Mouse (Mus musculus): ENCODE data around the gene Bex1. TPM values are rescaled to one million over a fixed set of nuclear protein-coding genes. Genes with fewer than 3 reads are reported as not detected.

Bex1 gene
- polyA plus RNA-seq, 1 experiment from 2014 or later = 16.7 TPM

GRCm38 (mm10) chrX:136244574-136245229, 29.4 kb upstream of the Bex1 start, which contains the start of gene Tceal9:
Gene Tceal9 (plus strand): TSS chrX:136245079.
- H3K4me2 ChIP-seq (replicated peaks; ENCODE audit: low read depth, low read length) = peak within 1 kb of the TSS; percentile 54
- H3K36me3 ChIP-seq (ENCODE audit: insufficient read depth, low read length) = no peaks in the 10 kb centered on the region
- H3K27me3 ChIP-seq (replicated peaks; ENCODE audit: insufficient read depth, low read length) = no peaks in the 10 kb centered on the region
- ATAC-seq (peak; percentile 83), DNase-seq (ENCODE audit: low spot score) (peak; percentile 93)
- H3K9me3 ChIP-seq (ENCODE audit: low read length) = no peaks in the 10 kb centered on the region
- no peaks in the 10 kb centered on the region for H3K4me1 ChIP-seq (ENCODE audit: insufficient read depth, low read depth, low read length)
- H3K4me3 ChIP-seq (ENCODE audit: low read depth, low read length) = peak within 1 kb of the TSS; percentile 44
- 20% methylated on average over 20 of the region's 20 CpGs for WGBS
- H3K27ac ChIP-seq (ENCODE audit: low read length) = peak within 1 kb of the TSS; percentile 76
- TF ChIP-seq CTCF (IDR thresholded peaks at IDR 0.05) = no peak
- TF ChIP-seq EP300 (IDR thresholded peaks at IDR 0.05) = 0 out of 2 replicates have a peak, but pooled peaks have one; percentile 26
- peak within 1 kb of the TSS; percentile 32 for H3K9ac ChIP-seq (replicated peaks; ENCODE audit: low read depth)

DNA sequence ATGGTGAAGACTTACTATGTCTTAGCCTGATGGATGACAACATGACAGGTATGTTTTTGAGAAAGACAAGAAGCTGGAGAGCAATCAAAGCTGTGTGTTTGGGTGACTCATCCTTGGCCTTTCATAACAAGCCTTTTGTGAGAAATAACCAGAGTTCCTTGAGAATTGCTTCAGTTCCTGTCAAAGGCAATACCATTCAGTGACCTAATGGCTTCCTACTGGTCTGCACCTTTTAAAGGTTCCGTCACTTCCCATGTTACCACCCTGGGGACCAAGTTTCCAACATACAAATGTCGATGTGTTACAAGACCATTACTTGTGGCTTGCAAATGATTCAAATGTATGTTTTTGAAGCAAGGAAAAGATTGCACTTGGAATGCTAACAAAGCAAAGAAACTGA, 27.9 kb upstream of the Bex1 start:
- TF ChIP-seq EP300 (IDR thresholded peaks at IDR 0.05) (no peak), CTCF (IDR thresholded peaks at IDR 0.05) (no peak)
- no peaks in the 10 kb centered on the region for H3K9me3 ChIP-seq (ENCODE audit: low read length)
- H3K27ac ChIP-seq (ENCODE audit: low read length) = no peak overlapping the region
- no peaks in the 10 kb centered on the region for H3K27me3 ChIP-seq (replicated peaks; ENCODE audit: insufficient read depth, low read length)
- no peak for ATAC-seq
- no peak overlapping the region for H3K4me3 ChIP-seq (ENCODE audit: low read depth, low read length)
- no peak overlapping the region for H3K9ac ChIP-seq (replicated peaks; ENCODE audit: low read depth)
- H3K4me1 ChIP-seq (ENCODE audit: insufficient read depth, low read depth, low read length) = no peaks in the 10 kb centered on the region
- DNase-seq (ENCODE audit: low spot score) = peak; percentile 24
- no peak overlapping the region for H3K4me2 ChIP-seq (replicated peaks; ENCODE audit: low read depth, low read length)
- H3K36me3 ChIP-seq (ENCODE audit: insufficient read depth, low read length) = no peaks in the 10 kb centered on the region
- WGBS = 75% methylated on average over 2 of the region's 2 CpGs

- no peaks in the 10 kb centered on the region for H3K4me1 ChIP-seq (ENCODE audit: insufficient read depth, low read depth, low read length)
- no peaks in the 10 kb centered on the region for H3K36me3 ChIP-seq (ENCODE audit: insufficient read depth, low read length)
- no peak overlapping the region for H3K27ac ChIP-seq (ENCODE audit: low read length)
- TF ChIP-seq CTCF (IDR thresholded peaks at IDR 0.05) (peak; percentile 64), EP300 (IDR thresholded peaks at IDR 0.05) (no peak)
- H3K4me2 ChIP-seq (replicated peaks; ENCODE audit: low read depth, low read length) = no peak overlapping the region
- 36% methylated on average over 3 of the region's 3 CpGs for WGBS
- DNase-seq (ENCODE audit: low spot score) (peak; percentile 44), ATAC-seq (no peak)
- no peak overlapping the region for H3K4me3 ChIP-seq (ENCODE audit: low read depth, low read length)
- H3K9me3 ChIP-seq (ENCODE audit: low read length) = no peaks in the 10 kb centered on the region
- H3K27me3 ChIP-seq (replicated peaks; ENCODE audit: insufficient read depth, low read length) = no peaks in the 10 kb centered on the region
- no peak overlapping the region for H3K9ac ChIP-seq (replicated peaks; ENCODE audit: low read depth)
Measured at GRCm38 (mm10) chrX:136238118-136238517, 22.8 kb upstream of the Bex1 start.

DNA sequence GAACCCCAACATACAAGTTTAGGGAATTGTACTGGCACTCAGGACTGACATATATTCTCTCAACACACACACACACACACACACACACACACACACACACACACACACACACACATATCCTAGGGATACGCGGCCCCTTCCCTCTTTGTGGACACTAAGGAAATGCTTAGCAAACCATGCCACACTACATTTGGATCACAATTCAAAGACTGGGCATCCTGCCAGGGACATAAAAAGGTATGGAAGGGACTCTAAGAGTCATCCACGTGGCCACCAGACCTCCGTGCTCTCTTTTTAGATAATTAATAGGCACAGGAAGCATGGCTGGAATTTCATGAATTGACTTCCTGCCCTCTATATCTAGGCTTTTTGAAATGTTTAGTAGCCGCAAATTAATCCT, 12.5 kb upstream of the Bex1 start:
- WGBS = 25% methylated on average over 3 of the region's 5 CpGs
- TF ChIP-seq CTCF (IDR thresholded peaks at IDR 0.05) (no peak), EP300 (IDR thresholded peaks at IDR 0.05) (no peak)
- Histone ChIP-seq H3K4me2 (replicated peaks; ENCODE audit: low read depth, low read length) (no peak overlapping the region), H3K36me3 (ENCODE audit: insufficient read depth, low read length) (no peaks in the 10 kb centered on the region), H3K4me1 (ENCODE audit: insufficient read depth, low read depth, low read length) (no peaks in the 10 kb centered on the region), H3K9ac (replicated peaks; ENCODE audit: low read depth) (no peak overlapping the region), H3K9me3 (ENCODE audit: low read length) (no peaks in the 10 kb centered on the region), H3K4me3 (ENCODE audit: low read depth, low read length) (no peak overlapping the region), H3K27ac (ENCODE audit: low read length) (no peak overlapping the region), H3K27me3 (replicated peaks; ENCODE audit: insufficient read depth, low read length) (no peaks in the 10 kb centered on the region)
- ATAC-seq (no peak), DNase-seq (ENCODE audit: low spot score) (no peak)

DNA sequence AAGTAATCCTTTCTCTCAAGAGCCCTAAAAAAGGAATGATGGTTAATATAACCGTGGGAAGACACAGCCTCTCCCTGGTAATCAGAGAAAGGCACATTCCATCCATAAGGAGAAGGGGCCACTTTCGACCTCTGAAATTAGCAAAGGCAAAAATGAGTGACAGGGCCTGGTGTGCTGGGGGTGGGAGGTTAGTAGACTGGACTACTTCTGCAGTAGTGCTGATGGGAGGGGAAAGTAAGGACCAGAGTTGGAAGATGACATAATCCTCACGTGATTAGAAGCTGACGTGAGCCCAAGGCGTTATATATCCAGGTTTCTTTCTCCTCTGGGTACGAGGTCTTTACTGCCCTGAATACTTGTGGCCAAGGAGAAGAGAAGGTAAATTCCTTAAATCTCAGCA, 8.4 kb upstream of the Bex1 start:
- H3K9me3 ChIP-seq (ENCODE audit: low read length) = no peaks in the 10 kb centered on the region
- no peaks in the 10 kb centered on the region for H3K4me1 ChIP-seq (ENCODE audit: insufficient read depth, low read depth, low read length)
- no peak for TF ChIP-seq CTCF (IDR thresholded peaks at IDR 0.05)
- TF ChIP-seq EP300 (IDR thresholded peaks at IDR 0.05) = no peak
- DNase-seq (ENCODE audit: low spot score) (no peak), ATAC-seq (no peak)
- H3K4me3 ChIP-seq (ENCODE audit: low read depth, low read length) = no peak overlapping the region
- no peak overlapping the region for H3K27ac ChIP-seq (ENCODE audit: low read length)
- H3K9ac ChIP-seq (replicated peaks; ENCODE audit: low read depth) = no peak overlapping the region
- H3K4me2 ChIP-seq (replicated peaks; ENCODE audit: low read depth, low read length) = no peak overlapping the region
- WGBS = 70% methylated on average over 6 of the region's 6 CpGs
- H3K27me3 ChIP-seq (replicated peaks; ENCODE audit: insufficient read depth, low read length) = no peaks in the 10 kb centered on the region
- no peaks in the 10 kb centered on the region for H3K36me3 ChIP-seq (ENCODE audit: insufficient read depth, low read length)

DNA sequence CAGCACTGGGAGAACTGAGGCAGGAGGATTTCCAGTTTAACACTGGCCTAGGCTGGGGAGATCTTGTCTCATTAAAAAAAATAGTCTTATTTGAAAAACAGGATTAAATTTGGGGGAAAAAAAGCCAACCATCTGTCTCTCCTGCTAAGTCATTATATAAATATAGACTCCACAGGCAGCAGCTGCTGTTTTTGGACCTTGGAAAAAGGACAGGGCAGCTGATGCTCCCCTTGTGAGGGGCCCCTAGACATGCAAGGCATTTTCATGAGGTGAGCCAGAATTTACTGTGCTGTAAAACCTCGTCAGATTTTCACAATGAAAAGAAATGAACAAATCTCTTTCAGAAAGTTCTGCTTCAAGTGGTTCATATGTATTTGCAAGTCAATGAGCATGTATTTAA, 990 bp upstream of the Bex1 start:
- Histone ChIP-seq H3K36me3 (ENCODE audit: insufficient read depth, low read length) (no peaks in the 10 kb centered on the region), H3K9ac (replicated peaks; ENCODE audit: low read depth) (no peak overlapping the region), H3K9me3 (ENCODE audit: low read length) (no peaks in the 10 kb centered on the region), H3K4me2 (replicated peaks; ENCODE audit: low read depth, low read length) (no peak overlapping the region), H3K27me3 (replicated peaks; ENCODE audit: insufficient read depth, low read length) (no peaks in the 10 kb centered on the region), H3K4me1 (ENCODE audit: insufficient read depth, low read depth, low read length) (no peaks in the 10 kb centered on the region), H3K27ac (ENCODE audit: low read length) (no peak overlapping the region), H3K4me3 (ENCODE audit: low read depth, low read length) (no peak overlapping the region)
- WGBS = 41% methylated on average over 1 of the region's 1 CpGs
- ATAC-seq (no peak), DNase-seq (ENCODE audit: low spot score) (no peak)
- TF ChIP-seq CTCF (IDR thresholded peaks at IDR 0.05) (no peak), EP300 (IDR thresholded peaks at IDR 0.05) (no peak)

Data from lung, postnatal 0 days (tissue).